Mouse (Mus musculus) forebrain, embryonic 11.5 days (tissue): Measurements from ENCODE around the gene Meis1. TPM values are rescaled to one million over a fixed set of nuclear protein-coding genes. Genes with fewer than 3 reads are reported as not detected.

Experiments
- ATAC-seq: fragments of 200-750 bp; cut with Nextera tagmentation; replicated peaks from 2 replicates; pipeline ENCODE4 v1.8.0; 2017; ENCODE audit warnings: moderate TSS enrichment; ENCODE audit not compliant: low FRiP score
- DNase-seq: peaks from one replicate; pipeline ENCODE4 v3.0.0-alpha.2; 2017; ENCODE audit warnings: low spot score
- H3K27ac ChIP-seq: fragments of 300-500 bp; sonication (generic); 2 replicates; pipeline ENCODE4 v1.5.1; 2014; ENCODE audit warnings: low read depth, low read length
- H3K27me3 ChIP-seq: fragments of 300-500 bp; sonication (generic); 2 replicates; pipeline ENCODE4 v1.6.1; 2014; ENCODE audit warnings: mild to moderate bottlenecking, low read length, mixed read lengths; ENCODE audit not compliant: control insufficient read depth, insufficient read depth
- H3K36me3 ChIP-seq: fragments of 300-500 bp; sonication (generic); 2 replicates; pipeline ENCODE4 v1.6.1; 2014; ENCODE audit warnings: mild to moderate bottlenecking, low read length, moderate library complexity, mixed read lengths; ENCODE audit not compliant: control insufficient read depth, insufficient read depth
- H3K4me1 ChIP-seq: fragments of 300-500 bp; sonication (generic); replicated peaks from 2 replicates; pipeline ENCODE4 v1.6.1; 2014; ENCODE audit warnings: low read length, mixed read lengths; ENCODE audit not compliant: control insufficient read depth, insufficient read depth
- H3K4me2 ChIP-seq: fragments of 300-500 bp; sonication (generic); 2 replicates; pipeline ENCODE4 v1.6.1; 2014; ENCODE audit warnings: low read depth, mild to moderate bottlenecking, low read length, moderate library complexity, mixed read lengths; ENCODE audit not compliant: severe bottlenecking
- H3K4me3 ChIP-seq: fragments of 300-500 bp; sonication (generic); 2 replicates; pipeline ENCODE4 v1.5.1; 2014; ENCODE audit warnings: low read depth, low read length
- H3K9ac ChIP-seq: fragments of 300-500 bp; sonication (generic); 2 replicates; pipeline ENCODE4 v1.6.1; 2014; ENCODE audit warnings: low read length
- H3K9me3 ChIP-seq: fragments of 300-500 bp; sonication (generic); 2 replicates; pipeline ENCODE4 v1.6.1; 2016; ENCODE audit warnings: low read length, mixed read lengths; ENCODE audit not compliant: control insufficient read depth
- WGBS: fragments of 180-500 bp; shearing (Covaris S2); extraction: QIAGEN DNeasy Blood & Tissue Kit; methylation state at CpG from one replicate; pipeline ENCODE4 v1.1.7; 2014; 5-methylcytosine and 5-hydroxymethylcytosine counted together
- polyA plus RNA-seq: library from polyadenylated mRNA; unstranded; fragments of >200 nt; fragmentation: Nextera tagmentation; extraction: Ambion mirVana; gene quantifications from 2 replicates; pipeline ENCODE4 v1.2.1, GENCODE M21; 2014

The Meis1 gene
- polyA plus RNA-seq, 1 experiment from 2014 or later = 29.9 TPM

- no peak for DNase-seq
- Histone ChIP-seq H3K4me3 (no peak overlapping the region), H3K9me3 (no peaks in the 10 kb centered on the region), H3K27me3 (no peaks in the 10 kb centered on the region), H3K9ac (no peak overlapping the region), H3K4me1 (no peaks in the 10 kb centered on the region), H3K4me2 (no peak overlapping the region), H3K27ac (no peak overlapping the region), H3K36me3 (no peaks in the 10 kb centered on the region)
- no peak for ATAC-seq
- 93% methylated on average over 3 of the region's 3 CpGs for WGBS
Measured at GRCm38 (mm10) chr11:18847650-18848049, 171.1 kb downstream of the Meis1 start.

GRCm38 (mm10) chr11:18846472-18846871, 172.3 kb downstream of the Meis1 start:
- ATAC-seq (no peak), DNase-seq (no peak)
- WGBS = 83% methylated on average over 4 of the region's 4 CpGs

GRCm38 (mm10) chr11:18845900-18846299, 172.9 kb downstream of the Meis1 start:
- no peak overlapping the region for H3K9ac ChIP-seq
- H3K27me3 ChIP-seq = no peaks in the 10 kb centered on the region
- 90% methylated on average over 3 of the region's 3 CpGs for WGBS
- no peak overlapping the region for H3K4me2 ChIP-seq
- H3K4me3 ChIP-seq = no peak overlapping the region
- DNase-seq = no peak
- H3K36me3 ChIP-seq = no peaks in the 10 kb centered on the region
- H3K4me1 ChIP-seq = no peaks in the 10 kb centered on the region
- H3K9me3 ChIP-seq = no peaks in the 10 kb centered on the region
- ATAC-seq = no peak
- no peak overlapping the region for H3K27ac ChIP-seq

More at GRCm38 (mm10) chr11:18846472-18846871, 172.3 kb downstream of the Meis1 start:
- Histone ChIP-seq H3K4me1 (no peaks in the 10 kb centered on the region), H3K4me3 (no peak overlapping the region), H3K36me3 (no peaks in the 10 kb centered on the region), H3K9ac (no peak overlapping the region), H3K27me3 (no peaks in the 10 kb centered on the region), H3K9me3 (no peaks in the 10 kb centered on the region), H3K4me2 (no peak overlapping the region), H3K27ac (no peak overlapping the region)

GRCm38 (mm10) chr11:18845466-18845865, 173.3 kb downstream of the Meis1 start:
- ATAC-seq = no peak

GRCm38 (mm10) chr11:18830087-18830486, 188.7 kb downstream of the Meis1 start:
- no peak for ATAC-seq
- no peak overlapping the region for H3K4me3 ChIP-seq
- no peaks in the 10 kb centered on the region for H3K27me3 ChIP-seq
- H3K9me3 ChIP-seq = no peaks in the 10 kb centered on the region
- H3K4me1 ChIP-seq = no peaks in the 10 kb centered on the region
- no peak for DNase-seq
- H3K36me3 ChIP-seq = no peaks in the 10 kb centered on the region
- H3K27ac ChIP-seq = no peak overlapping the region
- H3K4me2 ChIP-seq = no peak overlapping the region
- H3K9ac ChIP-seq = no peak overlapping the region

More at GRCm38 (mm10) chr11:18845466-18845865, 173.3 kb downstream of the Meis1 start:
- Histone ChIP-seq H3K4me3 (no peak overlapping the region), H3K27me3 (no peaks in the 10 kb centered on the region), H3K9me3 (no peaks in the 10 kb centered on the region), H3K27ac (no peak overlapping the region), H3K4me1 (no peaks in the 10 kb centered on the region), H3K9ac (no peak overlapping the region), H3K36me3 (no peaks in the 10 kb centered on the region), H3K4me2 (no peak overlapping the region)
- WGBS = 89% methylated on average over 6 of the region's 6 CpGs
- no peak for DNase-seq
